Mouse (Mus musculus): ENCODE data around the gene Dppa3. TPM values are rescaled to one million over a fixed set of nuclear protein-coding genes. Genes with fewer than 3 reads are reported as not detected.

Gene Dppa3
- polyA plus RNA-seq (2012; rRNA removed), result not detected in 2 replicates

- no peak for DNase-seq (ENCODE audit: extremely low spot score in 1 of 2, low spot score in 1 of 2)
Observed at GRCm38 (mm10) chr6:122626110-122626509, at the start of gene Dppa3. TSS of gene Dppa3 (plus strand) at chr6:122626410.

GRCm38 (mm10) chr6:122577030-122577429, 49.2 kb upstream of the Dppa3 start:
- DNase-seq (ENCODE audit: extremely low spot score in 1 of 2, low spot score in 1 of 2), result no peak

DNA sequence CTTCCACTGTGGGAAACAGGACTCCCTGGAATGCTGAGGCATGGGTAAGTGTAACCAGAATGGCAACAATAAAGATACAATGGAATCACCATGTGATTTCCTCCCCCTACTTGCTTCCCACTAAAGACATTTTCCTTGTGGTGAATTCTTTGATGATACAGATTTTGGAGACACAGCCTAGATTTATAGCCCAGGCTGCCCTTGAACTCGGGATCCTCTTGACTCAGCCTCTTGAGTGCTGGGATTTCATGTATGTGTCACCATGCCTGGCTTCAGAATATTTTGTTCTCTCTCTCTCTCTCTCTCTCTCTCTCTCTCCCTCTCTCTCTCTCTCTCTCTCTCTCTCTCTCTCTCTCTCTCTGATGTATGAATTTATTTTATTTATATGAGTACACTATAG, 47.1 kb upstream of the Dppa3 start:
- no peak for DNase-seq (ENCODE audit: extremely low spot score in 1 of 2, low spot score in 1 of 2)

GRCm38 (mm10) chr6:122591027-122591758, 35.0 kb upstream of the Dppa3 start:
- DNase-seq (ENCODE audit: extremely low spot score in 1 of 2, low spot score in 1 of 2), result no peak

DNA sequence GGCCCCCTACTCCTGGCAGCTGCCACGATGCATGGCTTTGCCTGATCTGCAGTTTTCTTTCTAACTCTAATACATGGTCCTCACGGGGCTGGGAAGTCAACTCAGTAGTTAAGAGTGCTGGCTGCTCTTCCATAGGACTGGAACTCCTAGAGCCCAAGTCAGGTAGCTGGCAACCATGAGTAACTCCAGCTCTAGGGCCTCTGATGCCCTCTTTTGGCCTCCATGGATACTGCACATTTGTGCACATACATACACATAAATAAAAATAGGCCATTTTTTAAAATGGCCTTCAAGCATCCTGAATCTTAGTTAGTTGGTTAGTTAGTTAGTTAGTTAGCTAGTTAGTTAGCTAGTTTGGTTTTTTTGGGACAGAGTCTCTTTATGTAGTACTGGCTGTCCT, 33.3 kb upstream of the Dppa3 start:
- no peak for DNase-seq (ENCODE audit: extremely low spot score in 1 of 2, low spot score in 1 of 2)

DNA sequence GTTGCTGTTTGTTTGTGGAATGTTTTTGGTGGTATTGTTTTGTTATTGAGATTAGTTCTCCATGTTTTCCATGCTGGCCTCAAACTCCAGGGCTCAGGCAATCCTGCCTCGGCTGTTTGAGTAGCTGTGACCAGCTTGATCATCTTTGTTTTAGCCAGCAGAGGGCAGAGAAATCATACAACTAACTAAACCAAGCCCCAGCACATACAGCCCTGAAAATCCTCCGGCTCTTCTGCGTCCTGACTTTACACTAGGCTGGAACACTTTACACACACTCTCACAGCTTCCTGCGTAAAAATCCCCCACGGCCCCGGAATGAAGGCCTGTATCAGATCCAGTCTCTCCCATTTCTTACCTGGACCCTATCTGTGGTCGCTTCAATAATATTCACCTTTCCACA, 30.6 kb upstream of the Dppa3 start:
- peak in 1 of 2 experiments; percentile 43 for DNase-seq (ENCODE audit: extremely low spot score in 1 of 2, low spot score in 1 of 2)

- DNase-seq (ENCODE audit: extremely low spot score in 1 of 2, low spot score in 1 of 2), result no peak
Observed at GRCm38 (mm10) chr6:122596608-122597007, 29.6 kb upstream of the Dppa3 start.

GRCm38 (mm10) chr6:122598014-122598413, 28.2 kb upstream of the Dppa3 start:
- no peak for DNase-seq (ENCODE audit: extremely low spot score in 1 of 2, low spot score in 1 of 2)

DNA sequence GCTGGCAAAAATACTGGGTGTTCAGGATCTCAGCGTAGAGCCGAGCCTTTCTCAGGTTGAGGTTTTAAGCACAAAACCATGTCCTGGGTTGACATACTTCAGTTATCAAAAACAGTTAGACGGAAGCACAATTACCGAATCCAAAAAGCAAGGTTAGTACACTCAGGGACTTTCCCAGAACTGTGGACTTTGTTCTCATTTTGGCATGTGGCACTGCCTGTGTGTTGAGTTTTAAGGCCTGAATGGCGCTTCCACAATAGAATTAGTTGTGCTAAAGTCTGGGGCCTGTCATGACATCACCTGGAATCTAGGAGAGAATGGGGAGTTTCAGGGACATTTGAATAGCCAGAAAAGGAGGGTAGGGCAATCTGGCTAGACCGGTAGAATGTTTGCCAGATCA, 27.8 kb upstream of the Dppa3 start:
- no peak for DNase-seq (ENCODE audit: extremely low spot score in 1 of 2, low spot score in 1 of 2)

GRCm38 (mm10) chr6:122599054-122599737, 27.0 kb upstream of the Dppa3 start:
- no peak for DNase-seq (ENCODE audit: extremely low spot score in 1 of 2, low spot score in 1 of 2)

- no peak for DNase-seq (ENCODE audit: extremely low spot score in 1 of 2, low spot score in 1 of 2)
Observed at GRCm38 (mm10) chr6:122600066-122600646, 26.1 kb upstream of the Dppa3 start.

DNA sequence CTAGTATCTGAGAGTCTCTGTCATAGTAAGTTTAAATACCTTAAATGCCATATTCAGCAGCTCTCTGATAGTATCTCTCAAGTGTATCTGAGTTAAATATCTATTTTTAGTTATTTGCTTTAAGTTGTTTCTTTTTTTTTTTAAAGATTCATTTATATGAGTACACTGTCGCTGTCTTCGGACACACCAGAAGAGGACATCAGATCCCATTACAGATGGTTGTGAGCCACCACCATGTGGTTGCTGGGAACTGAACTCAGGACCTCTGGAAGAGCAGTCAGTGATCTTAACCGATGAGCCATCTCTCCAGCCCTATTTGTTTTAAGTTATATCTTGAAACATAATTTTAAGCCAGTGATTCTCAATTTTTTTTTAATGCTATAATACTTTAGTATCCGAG, 25.2 kb upstream of the Dppa3 start:
- no peak for DNase-seq (ENCODE audit: extremely low spot score in 1 of 2, low spot score in 1 of 2)

DNA sequence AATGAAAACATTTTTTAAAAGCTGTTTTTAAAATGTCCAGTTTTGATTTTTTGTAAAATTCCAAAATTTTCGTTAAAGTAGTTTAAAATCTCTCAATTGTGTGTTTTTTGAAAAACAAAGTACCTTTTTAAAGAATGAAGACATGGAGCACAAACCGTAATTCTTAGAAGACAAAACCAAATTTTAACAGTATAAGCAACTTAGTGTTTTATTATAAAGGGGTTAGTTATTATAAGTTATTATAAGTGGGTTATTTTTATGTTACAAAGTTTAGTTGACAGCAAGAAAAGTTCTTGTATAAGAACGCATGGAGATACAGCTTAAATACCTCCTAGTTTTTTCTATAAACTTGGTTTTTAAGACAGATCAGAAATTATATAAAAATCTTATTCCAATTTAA, 24.6 kb upstream of the Dppa3 start:
- DNase-seq (ENCODE audit: extremely low spot score in 1 of 2, low spot score in 1 of 2), result no peak

DNA sequence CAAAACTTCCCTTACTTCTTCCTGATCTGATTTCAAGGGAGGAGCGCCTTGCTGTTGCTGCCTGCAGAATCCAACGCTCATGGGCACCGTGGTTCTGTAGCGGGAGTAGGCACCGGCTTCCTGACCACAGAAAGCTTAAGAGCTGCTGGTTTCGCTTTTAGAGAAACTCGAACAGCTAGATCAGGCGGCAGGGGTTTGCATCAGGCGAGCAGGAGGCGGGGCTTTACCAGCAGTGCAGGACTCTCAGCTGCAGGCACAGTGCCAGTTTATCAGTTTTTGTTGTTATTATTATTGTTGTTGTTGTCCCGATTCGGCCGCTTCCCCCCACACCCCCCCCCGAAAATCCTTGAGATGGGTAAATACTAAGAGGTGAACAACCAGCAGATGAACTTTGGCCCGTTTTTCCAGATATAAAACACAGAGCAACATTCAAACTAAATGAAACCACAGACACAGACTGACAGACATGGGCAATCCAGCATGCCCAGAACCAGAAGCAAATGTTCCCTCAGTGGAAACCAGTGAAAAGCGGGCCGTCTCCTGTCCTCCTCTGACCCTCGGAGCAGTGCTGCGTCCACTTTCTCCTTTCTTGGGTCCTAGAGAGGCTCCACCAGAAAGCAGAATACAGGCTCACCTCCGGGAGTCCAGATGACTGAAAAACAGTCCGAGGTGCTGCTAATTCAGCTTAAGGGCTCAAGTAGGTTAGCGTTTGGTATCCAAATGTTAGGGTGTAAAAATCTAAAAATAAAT, 23.8 kb upstream of the Dppa3 start, which contains the start of gene Apobec1:
Gene Apobec1, minus strand, starts transcription at position 203 of the 750 bp plus-strand sequence.
- peak in 1 of 2 experiments; percentile 54 for DNase-seq (ENCODE audit: extremely low spot score in 1 of 2, low spot score in 1 of 2)

DNA sequence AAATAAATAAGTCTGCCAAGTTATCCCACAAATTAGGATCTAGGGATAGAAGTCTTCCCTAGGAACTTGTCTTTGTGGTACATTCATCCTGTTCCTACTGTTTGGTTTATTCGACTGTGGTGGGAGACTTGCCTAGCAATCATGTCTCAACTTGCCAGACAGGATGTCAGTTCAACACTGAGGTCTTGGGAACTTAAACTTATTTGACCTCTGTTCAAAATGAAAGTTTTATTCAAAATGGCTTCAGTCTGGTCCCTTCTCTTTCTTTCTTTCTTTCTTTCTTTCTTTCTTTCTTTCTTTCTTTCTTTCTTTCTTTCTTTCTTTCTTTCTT, 23.3 kb upstream of the Dppa3 start:
- DNase-seq (ENCODE audit: extremely low spot score in 1 of 2, low spot score in 1 of 2), result no peak

- no peak for DNase-seq (ENCODE audit: extremely low spot score in 1 of 2, low spot score in 1 of 2)
Observed at GRCm38 (mm10) chr6:122604260-122604659, 21.9 kb upstream of the Dppa3 start.

GRCm38 (mm10) chr6:122605483-122605882, 20.7 kb upstream of the Dppa3 start:
- DNase-seq (ENCODE audit: extremely low spot score in 1 of 2, low spot score in 1 of 2), result no peak

DNA sequence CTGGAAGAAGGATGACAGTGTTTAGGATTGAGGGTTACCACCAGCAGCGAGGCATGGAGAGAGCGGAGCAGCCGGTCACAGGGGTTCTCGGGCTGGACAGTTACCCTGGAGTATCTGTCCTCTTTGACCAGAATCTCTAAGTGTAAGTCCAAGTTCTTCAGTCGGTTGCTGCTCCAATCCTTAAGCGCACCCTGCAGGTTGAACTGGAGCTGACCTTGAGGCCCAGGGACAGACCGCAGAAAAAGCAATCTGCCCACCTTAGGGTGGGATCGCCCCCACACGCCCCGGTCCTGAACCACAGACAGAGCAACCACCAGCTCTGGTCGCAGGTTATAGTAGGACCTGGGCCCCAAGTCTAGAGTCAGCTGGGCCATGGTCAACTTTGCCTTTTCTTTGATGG, 19.5 kb upstream of the Dppa3 start:
- no peak for DNase-seq (ENCODE audit: extremely low spot score in 1 of 2, low spot score in 1 of 2)

DNA sequence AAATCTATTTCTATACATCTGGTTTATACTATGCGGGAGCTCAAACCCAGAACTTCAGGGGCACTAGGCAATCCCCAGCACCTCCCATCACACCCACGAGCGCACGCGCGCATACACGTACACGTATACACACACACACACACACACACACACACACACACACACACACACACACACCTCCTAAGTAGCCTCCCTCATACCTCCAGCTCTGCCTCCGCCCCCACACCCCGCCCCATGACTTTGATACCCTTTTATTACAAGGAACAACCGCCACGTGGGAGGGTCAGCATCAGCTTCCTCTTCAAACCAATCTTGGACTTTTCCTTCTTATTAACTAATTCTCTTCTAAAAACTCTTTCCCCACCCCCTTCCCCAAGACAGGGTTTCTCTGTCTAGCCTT, 18.5 kb upstream of the Dppa3 start:
- no peak for DNase-seq (ENCODE audit: extremely low spot score in 1 of 2, low spot score in 1 of 2)

DNA sequence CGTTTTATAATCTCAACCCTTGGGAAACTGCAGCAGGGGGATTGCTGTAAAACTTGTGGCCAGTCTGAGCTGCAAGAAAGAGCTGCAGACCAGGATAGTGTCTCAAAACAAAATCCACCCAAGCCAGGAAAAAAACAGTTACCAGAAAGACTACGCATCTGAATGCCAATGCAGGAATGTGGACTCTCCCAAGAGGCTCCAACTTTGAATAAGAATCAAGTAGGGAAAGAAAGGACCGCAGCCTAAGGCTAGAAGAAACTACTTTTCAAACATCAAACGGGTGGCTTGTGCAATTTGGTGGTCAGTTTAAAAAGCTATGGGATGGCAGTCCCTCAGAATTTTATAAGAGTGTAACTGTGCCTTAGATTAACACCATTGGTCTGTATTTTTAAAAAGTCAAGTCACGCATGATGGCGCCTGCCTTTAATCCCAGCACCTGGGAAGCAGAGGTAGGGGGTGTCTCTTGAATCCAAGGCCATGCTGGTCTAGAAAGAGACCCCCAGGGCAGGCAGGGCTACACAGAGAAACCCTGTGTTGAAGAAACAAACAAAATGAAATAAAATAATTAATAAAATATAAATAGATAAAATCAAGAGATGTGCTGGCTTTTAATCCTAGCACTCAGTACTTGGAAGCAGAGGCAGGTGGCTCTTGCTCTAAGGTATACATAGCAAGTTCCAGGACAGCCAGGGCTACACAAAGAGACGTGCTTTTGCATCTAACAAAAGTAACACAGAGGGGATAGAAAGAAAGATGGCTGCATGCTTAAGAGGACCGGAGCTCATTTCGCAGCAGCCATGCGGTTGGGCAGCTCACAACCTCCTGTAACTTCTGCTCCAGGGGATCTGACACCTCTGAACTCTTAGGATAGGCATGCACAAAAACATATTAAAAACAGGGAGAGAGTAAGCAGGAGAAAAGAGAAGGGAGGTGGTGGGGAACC, 17.5 kb upstream of the Dppa3 start:
- DNase-seq (ENCODE audit: extremely low spot score in 1 of 2, low spot score in 1 of 2), result no peak

Data from frontal cortex, adult 2 months (tissue).